Mouse (Mus musculus): ENCODE results near the gene Sppl2c.

The Sppl2c gene

DNA sequence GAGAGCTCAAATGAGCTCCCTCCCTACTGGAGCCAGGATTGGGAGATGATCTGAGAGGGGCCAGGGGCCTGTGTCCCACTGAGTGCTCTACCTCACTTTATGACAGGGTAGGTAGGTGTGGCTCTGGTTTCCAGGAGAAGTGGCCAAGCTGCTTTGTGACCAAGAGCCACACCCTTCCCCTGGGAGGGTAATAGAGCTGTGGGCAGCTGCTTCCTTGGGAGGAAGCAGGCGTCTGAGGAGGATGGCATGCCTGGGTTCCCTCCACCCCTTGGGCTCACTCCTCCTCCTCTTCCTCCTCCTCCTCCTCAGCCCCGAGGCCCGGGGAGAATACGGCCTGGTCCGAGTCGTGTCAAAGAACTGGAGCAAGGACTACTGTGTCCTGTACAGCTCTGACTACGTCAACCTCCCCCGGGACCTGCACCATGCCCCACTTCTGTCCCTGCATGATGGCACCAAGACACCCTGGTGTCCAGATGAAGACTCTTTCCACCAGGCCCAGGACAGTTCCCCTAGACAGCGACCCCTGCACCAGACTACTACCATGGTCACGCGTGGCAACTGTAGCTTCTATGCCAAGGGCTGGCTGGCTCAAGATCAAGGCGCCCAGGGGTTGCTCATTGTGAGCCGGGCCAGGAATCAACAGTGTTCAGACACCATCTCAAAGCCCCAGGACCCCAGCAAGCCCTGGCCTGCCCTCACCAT lies at the start of gene Sppl2c:
TSS of gene Sppl2c (plus strand) at position 193 of the 702 bp plus-strand sequence.
- no peak for DNase-seq (ENCODE audit: low spot score in 2 of 2)

DNA sequence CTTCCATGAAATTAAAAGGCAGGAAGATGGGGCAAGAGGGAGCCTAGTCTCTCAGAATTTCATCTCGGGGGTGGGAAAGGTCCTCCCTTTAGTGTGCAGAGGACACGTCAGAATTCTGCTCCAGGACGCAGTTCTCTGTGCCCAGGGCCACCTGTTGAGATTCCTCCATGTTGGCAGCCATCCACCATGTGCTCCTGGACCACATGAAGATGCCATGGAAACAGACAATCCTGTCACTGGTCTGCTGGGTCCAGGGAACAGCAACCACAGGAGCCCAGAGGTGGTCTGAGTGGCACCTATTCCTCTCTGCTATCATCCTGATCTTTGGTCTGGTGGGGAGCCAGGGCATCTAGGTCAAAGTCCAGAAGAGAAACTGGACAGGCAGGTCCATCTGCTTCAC lies 47.2 kb upstream of the Sppl2c start:
- no peak for DNase-seq (ENCODE audit: low spot score in 2 of 2)

DNA sequence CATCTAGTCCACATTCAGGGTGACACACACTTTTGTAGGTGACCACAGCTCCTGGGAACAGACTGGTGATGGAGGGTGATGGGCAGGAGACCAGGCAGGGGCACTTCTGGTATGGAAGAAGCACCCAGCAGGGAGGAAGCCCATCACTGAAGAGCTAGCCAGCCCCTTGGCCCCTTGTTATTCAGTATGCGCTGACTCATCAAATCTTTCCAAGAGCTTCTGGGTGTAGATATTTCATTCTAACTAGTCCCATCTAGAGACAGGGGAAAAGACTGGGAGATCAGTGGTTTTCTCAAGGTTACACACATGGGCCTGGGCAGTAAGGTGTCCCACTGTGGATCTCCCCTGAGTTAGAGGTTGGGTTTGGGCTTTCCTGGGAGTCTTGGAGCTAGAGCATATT lies 41.2 kb upstream of the Sppl2c start:
- DNase-seq (ENCODE audit: low spot score in 2 of 2): no peak

DNA sequence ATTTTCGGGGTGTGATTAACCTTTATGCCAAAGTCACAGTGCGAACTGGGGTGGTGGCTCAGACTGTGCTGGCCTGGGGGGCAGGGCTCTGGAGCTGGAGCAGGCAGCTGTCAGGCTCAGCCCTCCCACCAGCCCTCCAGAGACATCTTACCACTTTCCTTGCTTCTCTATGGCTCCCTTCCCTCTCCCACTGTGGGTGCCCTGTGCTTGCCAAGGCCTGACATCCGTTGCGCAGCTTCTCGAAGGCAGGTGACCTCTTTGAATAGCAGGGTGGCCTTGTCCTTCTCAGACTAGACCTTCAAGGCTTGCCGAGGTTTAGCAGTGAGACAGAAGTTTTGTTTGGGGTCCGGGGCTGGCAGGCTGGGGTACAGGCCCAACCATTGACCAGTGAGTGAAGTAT lies 37.3 kb upstream of the Sppl2c start:
- no peak for DNase-seq (ENCODE audit: low spot score in 2 of 2)

DNA sequence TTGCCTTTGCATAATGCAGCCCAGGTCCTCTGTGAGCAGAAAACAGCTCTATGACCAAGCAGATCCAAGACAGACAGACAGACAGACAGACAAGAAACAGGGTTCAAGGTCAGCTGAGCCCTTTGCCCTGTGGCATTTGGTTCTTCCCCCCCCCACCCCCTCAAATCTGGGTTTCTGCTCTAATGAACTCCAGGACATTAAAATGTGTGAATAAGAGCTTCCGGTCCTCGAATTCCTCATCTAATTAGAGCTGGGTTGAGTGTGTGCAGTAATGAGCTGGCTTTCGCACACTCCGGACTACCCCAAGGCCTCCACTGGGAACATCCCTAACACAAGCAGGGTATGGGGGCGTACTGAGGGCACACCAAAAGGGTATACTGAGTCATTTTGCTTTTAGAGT lies 35.2 kb upstream of the Sppl2c start:
- DNase-seq (ENCODE audit: low spot score in 2 of 2): no peak

DNA sequence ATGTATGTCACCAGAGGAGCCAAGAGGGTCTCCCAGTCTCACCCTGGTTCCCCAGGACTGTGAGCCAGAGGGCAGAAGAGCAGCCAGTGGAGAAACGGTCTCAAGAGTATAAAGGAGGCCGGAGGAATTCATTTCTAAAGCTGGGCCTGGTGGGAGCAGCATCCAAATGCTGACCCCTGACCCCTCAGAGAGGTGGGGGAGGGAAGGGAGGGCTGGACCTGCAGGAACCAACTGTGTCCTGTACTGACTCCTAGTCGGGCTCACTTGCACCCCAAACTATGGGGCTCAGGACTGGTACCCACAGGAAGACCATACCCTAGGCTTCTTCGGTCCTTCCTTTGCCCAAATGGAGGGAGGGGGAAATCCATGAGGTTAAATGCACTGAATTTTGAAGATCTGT lies 31.8 kb upstream of the Sppl2c start:
- no peak for DNase-seq (ENCODE audit: low spot score in 2 of 2)

DNA sequence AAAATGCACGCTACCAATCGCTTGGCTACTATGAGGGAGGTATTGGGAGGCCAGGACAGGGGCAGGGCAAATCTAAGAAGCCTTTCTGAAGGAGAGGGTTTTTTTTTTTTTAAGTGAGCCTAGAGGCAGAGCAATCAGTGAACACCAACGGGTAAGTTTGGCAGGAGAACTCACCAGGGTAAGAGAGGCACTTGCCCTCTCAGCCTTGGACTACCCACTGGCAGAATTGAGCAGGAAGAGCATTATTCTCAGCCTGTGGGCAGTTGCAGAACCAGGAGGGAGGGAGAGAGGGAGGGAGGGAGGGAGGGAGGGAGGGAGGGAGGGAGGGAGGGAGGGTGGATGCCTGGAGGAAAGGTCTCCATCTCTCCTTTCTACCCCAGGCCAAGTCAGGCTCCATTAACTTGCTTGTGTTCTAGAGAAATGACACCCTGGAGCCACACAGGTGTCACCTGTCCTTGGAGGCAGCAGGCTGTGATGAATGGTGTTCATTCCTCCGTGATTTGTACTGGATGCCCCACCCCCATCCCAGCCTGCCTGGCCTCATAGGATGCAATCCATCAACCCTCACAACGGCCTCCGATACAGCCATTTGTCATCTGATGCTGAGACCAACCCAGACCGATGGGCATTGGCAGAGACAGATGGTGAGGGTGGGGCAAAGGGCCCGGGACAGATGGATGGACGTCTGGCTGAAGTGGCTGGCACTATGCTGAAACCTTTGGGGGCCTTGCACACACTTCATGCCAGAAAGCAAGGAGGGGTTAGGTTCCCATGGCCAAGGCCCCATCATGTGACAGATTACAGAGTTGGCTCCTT lies 31.1 kb upstream of the Sppl2c start:
- no peak for DNase-seq (ENCODE audit: low spot score in 2 of 2)

DNA sequence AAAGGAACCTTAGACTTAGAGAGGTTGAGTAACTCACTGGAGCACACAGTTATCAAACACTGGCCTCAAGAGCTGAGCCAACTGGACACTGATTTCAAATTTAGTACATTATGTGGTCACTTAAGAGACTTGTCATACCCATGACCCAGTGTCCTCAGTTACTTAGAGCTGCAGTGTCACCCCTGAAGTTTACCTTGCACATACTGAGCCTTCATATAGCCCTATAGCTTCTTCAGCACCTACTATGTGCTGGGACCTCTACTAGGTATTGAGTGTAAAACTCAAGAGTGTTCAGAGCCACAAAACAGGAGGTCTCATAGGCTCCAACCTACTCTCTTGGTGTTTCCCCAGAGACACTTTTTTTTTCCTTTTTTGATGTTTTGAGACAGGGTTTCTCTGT lies 30.2 kb upstream of the Sppl2c start:
- DNase-seq (ENCODE audit: low spot score in 2 of 2): no peak

DNA sequence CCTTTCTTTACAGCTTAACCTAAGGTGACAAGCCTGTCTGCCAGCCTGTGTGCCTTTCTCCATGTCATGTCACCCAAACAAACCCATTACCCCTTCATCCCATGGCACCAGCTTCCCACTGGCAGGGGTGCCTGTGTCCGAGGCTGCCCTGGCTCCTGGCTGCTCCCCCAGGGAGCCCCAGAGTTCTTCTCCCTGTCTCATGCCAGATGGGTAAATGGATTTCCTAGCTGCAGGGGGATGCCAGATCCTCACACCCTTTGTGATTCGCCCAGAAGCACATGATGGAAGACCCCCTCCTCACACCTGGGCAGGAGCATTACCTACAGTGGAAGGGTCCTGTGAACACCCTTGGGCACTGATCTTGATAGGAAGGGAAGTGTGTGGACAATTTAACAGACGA lies 29.7 kb upstream of the Sppl2c start:
- DNase-seq (ENCODE audit: low spot score in 2 of 2): no peak

DNA sequence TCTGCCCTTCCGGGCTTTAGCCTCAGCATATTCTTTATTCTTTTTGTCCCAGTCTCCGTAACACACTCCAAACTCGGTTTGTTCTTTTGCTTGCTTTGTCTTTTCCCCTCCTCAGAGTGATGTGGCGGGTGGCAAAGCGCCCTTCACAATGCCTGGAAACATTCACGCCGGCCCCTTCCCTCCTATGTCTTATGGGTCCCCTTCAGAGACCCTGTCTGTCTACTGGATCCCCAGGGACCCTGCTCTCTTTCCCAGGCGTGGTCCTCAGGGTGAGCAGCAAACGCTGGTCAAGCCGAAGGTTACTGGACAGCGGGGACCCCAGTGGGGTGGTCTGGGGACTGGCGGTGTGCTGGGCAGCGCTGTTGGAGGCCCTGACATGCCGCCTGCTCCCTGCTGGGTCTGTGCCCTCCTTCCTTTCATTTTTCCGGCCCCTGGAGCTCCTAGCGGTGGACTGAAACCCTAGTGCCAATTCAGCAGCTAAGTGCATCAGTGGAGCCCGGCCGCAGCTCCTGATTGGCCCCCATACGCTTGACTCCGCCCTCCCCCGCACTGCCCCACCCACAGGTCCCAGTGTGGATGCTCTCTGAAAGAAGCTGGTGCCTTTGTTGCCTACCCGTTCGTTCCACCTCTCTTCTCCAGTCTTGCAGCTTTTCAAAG lies 28.4 kb upstream of the Sppl2c start:
- peak in 1 of 2 experiments; percentile 5 for DNase-seq (ENCODE audit: low spot score in 2 of 2)

DNA sequence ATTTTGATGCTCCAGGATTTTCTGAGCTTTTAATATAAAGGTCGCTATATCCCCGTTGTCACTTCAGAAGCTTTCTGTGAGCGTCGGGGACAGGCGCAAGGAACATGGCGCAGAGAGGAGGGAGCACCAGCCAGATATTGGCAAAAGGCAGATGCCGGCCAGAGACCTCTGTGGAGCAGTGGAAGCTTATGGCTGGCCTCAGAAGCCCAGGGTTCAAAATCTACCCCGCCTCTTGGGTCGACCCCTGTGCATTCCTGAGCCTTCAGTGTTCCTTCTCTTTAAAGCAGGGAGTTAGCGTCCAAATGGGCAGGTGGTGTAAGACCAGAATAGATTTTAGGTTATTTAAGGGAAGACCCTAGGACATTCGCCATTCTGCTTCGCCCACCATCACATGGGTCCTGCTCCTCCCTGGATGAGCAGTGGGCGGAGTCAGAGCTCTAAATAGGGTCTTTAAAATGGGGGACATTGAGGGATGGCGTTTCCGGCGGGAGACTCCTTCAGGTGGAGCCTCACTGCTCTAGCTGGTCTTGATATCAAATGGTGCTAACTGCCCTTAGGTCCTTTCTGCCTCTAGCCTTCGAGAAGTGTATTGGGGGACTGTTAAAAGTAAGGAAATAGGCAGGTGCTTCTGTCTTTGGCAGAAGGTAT lies 27.7 kb upstream of the Sppl2c start:
- no peak for DNase-seq (ENCODE audit: low spot score in 2 of 2)

DNA sequence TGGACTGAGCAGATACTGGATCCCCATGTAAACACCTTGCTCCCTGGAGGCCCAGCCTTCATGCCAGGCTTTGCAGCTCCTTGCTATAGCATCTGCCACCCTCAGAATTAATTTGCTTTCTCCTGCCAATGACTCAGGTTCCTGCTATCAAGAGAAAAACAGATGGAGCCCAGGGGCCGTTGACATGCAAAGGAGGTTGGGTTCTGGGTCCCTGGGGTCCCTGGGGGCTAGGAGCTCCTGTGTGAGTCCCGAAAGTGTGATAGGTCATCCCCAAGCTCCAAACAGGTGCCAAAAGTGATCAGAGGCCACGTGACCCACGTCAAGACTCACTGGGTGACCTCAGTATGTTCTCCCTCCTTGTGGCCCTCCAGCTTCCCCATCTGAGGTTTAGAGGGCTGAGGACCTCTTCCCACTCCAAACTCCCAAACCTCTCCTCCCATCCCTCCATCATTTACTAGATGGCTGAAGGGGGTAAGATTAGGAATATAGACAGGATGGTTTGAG lies 26.3 kb upstream of the Sppl2c start:
- DNase-seq (ENCODE audit: low spot score in 2 of 2): no peak

DNA sequence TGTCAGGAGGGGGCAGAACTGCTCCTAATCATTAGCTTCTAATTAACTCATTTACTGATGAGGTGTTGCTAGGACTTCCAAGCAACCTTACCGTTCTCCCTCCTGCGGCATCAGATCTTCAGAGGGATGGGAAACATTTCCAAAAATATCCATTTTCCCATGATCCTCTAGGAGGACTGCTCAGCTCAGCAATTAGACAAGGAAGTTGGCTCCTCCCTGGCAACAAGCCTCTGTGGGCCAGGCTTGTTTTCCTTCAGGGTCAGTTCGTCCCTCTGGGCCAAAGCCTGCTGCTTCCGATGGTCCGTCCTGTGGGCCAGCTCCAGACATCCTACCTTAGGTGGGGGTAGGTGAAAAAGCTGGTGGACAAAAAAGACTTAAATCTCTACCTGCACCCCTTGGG lies 25.0 kb upstream of the Sppl2c start:
- DNase-seq (ENCODE audit: low spot score in 2 of 2): no peak

DNA sequence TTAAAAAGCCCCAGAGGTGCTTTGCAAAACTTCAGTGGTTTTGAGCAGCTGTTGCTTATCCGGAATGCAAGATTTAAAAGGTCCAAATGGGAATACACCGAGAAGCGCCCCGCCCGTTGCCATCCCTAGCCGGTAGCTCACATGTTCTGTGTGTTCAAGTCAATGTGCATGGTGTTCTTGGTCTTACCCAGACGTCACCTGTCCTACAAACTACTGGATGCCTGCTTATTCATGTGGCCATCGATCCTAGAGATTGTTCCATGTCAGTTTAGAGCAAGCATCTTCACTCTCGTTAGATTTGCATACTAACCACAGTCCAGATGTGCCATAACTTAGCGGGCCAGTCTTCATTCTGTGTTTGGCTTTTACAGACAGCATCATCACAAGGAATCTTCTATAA lies 21.9 kb upstream of the Sppl2c start:
- no peak for DNase-seq (ENCODE audit: low spot score in 2 of 2)

DNA sequence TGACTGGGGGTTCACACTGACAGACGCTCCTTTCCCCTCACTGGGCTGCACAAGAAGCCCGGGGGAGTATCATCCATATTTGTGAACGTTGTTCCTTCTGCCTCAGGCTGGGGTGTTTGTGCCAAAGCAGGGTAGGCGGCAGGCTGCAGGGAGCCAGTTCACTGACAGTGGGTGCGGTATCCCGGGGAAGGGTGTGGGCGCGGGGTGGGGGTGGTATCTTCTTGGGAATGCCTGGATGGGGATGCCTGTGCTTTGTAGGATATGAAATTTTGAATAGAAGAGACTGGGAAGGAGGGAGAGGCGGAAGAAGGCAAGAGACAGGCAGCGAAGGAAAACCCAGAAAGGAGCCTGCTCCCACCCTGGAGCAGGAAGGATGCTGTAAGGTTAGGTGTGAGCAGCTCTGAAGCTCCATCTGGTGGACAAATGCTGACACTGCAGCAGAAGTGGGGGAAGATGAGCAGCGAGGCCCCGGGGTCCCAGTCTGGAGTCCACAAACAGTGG lies 14.8 kb upstream of the Sppl2c start:
- DNase-seq (ENCODE audit: low spot score in 2 of 2): peak; percentile 12 to 42

DNA sequence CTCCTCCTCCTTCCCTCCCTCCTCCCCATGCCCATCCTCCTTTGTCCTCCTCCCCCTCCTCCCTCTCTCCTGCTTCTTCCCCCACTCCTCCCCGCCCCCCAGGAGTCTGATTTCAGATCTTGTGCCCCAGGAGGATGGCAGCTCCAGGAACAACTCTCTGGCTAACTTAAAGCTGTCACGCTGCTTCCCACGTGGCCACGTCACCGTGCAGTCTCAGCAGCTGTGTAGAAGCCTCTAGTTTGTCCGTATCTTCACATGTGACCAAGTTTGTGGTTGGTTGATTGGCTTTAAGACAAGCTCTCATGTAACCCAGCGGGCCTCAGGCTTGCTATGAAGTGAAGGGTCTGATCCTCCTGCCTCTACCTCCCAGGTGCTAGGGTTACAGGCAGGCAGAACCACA lies 7.2 kb upstream of the Sppl2c start:
- no peak for DNase-seq (ENCODE audit: low spot score in 2 of 2)

DNA sequence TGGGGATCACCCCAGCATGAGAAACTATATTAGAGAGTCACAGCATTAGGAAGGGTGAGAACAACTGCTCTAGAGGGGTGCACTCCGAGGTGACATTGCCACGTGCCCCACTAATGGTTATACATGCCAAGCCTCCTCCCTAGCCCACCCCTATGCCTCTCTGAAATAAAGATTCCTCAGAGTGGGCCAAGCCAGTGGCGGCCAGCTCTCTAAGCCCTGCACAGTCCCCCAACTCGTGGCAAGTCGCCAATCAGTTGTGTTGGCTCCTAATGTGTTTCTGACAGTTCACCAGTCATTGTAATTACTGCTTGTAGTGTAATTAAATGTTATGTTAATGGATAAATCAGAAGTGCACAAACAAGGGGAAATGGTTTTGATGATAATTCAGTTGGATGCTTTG lies 6.3 kb upstream of the Sppl2c start:
- no peak for DNase-seq (ENCODE audit: low spot score in 2 of 2)

DNA sequence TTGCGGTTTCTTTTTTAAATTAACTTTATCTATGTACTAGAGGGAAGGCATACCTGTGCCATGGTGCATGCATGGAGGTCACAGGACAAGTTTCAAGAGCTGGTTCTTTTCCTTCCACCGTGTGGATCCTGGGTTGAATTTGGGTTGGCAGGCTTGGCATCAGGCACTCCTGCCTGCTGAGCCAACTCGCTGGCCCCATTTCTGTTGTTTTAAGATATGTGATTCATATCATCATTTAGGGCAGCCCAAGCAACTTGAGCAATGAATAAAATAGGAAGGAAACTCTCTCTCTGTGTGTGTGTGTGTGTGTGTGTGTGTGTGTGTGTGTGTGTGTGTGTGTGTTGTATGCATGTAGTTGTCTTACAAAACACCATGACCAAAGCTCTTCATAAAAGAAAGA lies 4.0 kb upstream of the Sppl2c start:
- DNase-seq (ENCODE audit: low spot score in 2 of 2): no peak

DNA sequence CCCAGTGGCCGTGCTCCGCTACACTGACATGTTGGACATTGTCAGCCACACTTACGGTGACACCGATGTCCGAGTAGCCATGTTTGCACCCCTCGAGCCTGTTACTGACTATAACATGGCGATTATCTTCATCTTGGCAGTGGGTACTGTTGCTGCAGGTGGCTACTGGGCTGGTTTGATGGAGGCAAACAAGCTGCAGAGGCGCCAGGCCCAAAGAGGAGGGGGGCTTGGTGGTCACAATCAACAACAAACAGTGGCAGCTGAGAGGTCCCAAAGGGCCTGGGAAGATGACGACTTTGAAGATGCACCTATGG lies 667 bp downstream of the Sppl2c start:
- DNase-seq (ENCODE audit: low spot score in 2 of 2): no peak

DNA sequence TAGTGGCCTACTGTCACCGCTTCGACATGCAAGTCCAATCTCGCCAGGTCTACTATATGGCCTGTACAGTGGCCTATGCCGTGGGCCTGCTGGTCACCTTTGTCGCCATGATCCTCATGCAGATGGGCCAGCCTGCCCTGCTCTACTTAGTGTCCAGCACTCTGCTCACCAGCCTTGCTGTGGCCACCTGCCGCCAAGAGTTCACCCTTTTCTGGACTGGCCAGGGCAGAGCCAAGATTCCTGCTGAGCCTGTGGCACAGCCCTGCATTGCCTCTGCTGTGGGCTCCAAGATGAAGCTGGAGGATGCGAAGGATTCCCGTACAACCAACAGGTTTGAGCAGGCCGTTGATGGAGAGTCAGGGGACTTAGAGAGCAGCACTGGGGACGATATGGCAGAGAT lies 1.6 kb downstream of the Sppl2c start:
- DNase-seq (ENCODE audit: low spot score in 2 of 2): no peak

DNA sequence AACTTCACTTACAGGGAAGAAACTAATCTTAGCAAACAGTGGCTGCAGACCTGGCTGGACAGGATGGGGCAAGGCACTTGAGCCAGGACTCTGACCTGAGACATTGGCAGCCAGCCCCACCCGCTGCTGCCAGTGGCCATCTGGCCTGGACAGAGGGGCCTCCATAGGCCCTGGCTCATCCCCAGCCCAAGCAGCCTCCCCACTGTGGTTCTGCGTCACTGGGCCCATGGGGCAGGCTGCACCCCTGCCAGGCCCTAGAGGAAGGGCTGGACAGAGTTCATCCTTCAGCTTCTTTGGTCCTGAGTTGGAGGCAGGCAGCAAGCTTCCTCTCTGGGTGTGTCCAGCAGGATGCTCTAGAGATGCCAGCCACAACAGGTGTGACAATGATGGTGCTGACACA lies 3.9 kb downstream of the Sppl2c start:
- no peak for DNase-seq (ENCODE audit: low spot score in 2 of 2)

DNA sequence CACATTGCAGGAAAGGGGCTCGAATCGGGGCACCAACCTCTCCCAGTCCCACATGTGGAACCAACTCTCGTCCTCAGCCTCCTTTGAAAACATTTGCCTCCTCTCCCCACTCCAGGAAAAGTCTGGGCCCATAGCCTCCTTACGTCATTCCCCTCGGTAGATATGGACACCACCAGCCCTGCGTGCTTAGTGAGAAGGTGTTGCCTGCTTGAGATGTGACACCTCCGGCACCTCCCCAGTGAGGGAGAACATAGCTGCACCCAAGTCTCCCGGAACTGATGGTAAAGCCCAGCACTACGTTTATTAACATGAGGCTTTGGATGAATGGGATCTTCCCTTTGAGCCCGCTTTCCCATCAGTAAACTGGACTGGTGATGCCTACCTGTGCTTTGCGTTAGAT lies 9.3 kb downstream of the Sppl2c start:
- DNase-seq (ENCODE audit: low spot score in 2 of 2): no peak
